8 mouse cellular contexts compared by ENCODE assay signal in genomic region chr5:104039154-104039932, GRCm38 (mm10). TPM values are rescaled to one million over a fixed set of nuclear protein-coding genes. Genes with fewer than 3 reads are reported as not detected.
DNase-seq lines count a peak whose midpoint lies in the region; ATAC-seq lines count a peak whose summit lies in the region.

No protein-coding gene starts in this region.

- WGBS in forebrain, embryonic 16.5 days, result 69% methylated on average over 6 of the region's 6 CpGs
- 74% methylated on average over 6 of the region's 6 CpGs for WGBS in forebrain, embryonic 13.5 days

- H3K36me3 ChIP-seq in forebrain, embryonic 16.5 days (ENCODE audit: control insufficient read depth, insufficient read depth), result no peaks in the 10 kb centered on the region
- no peaks in the 10 kb centered on the region for H3K36me3 ChIP-seq in forebrain, embryonic 13.5 days (ENCODE audit: poor library complexity, severe bottlenecking)

- intact Hi-C loops in heart, postnatal 14 days (cut with DNase I), result loop anchor here (1.0 kb wide), 1 partner anchor 40 kb away; no protein-coding TSS in a partner anchor
- intact Hi-C loops in left cerebral cortex, postnatal 25 days (cut with DNase I), result loop anchor here (1.0 kb wide), 1 partner anchor 40 kb away; no protein-coding TSS in a partner anchor

- H3K9me3 ChIP-seq in forebrain, embryonic 16.5 days (ENCODE audit: control insufficient read depth, low read length), result no peaks in the 10 kb centered on the region
- H3K9me3 ChIP-seq in forebrain, embryonic 13.5 days (replicated peaks), result no peaks in the 10 kb centered on the region

- H3K4me3 ChIP-seq in forebrain, embryonic 16.5 days (replicated peaks; ENCODE audit: low read length), result no peak overlapping the region
- no peak overlapping the region for H3K4me3 ChIP-seq in forebrain, embryonic 13.5 days

- DNase-seq in urinary bladder, postnatal 36 days (ENCODE audit: low spot score in 2 of 2), result peak; percentile 45 to 50
- DNase-seq in urinary bladder, adult 18-20 months (ENCODE audit: low spot score in 2 of 2), result no peak
- DNase-seq in heart, postnatal 14 days, result peak; percentile 48 to 61
- DNase-seq in left cerebral cortex, postnatal 25 days (ENCODE audit: low spot score in 2 of 2), result peak; percentile 49 to 69
- peak; percentile 67 for DNase-seq in retina, postnatal 1 day
- no peak for DNase-seq in c-Kit-positive CD71-positive TER-119-positive erythroid progenitor cells, embryonic 14.5 days (ENCODE audit: low spot score)

- H3K4me1 ChIP-seq in forebrain, embryonic 16.5 days (replicated peaks; ENCODE audit: control insufficient read depth, insufficient read depth, low read length), result no peaks in the 10 kb centered on the region
- H3K4me1 ChIP-seq in forebrain, embryonic 13.5 days, result no peaks in the 10 kb centered on the region

- H3K4me2 ChIP-seq in forebrain, embryonic 16.5 days (ENCODE audit: low read length), result no peak overlapping the region
- no peak overlapping the region for H3K4me2 ChIP-seq in forebrain, embryonic 13.5 days

- no peak overlapping the region for H3K27ac ChIP-seq in forebrain, embryonic 16.5 days (ENCODE audit: low read length)
- no peak overlapping the region for H3K27ac ChIP-seq in forebrain, embryonic 13.5 days

- H3K27me3 ChIP-seq in forebrain, embryonic 16.5 days (replicated peaks; ENCODE audit: control insufficient read depth, insufficient read depth, low read length), result no peaks in the 10 kb centered on the region
- H3K27me3 ChIP-seq in forebrain, embryonic 13.5 days, result no peaks in the 10 kb centered on the region

- no peak overlapping the region for H3K9ac ChIP-seq in forebrain, embryonic 16.5 days (replicated peaks; ENCODE audit: low read depth, low read length)
- H3K9ac ChIP-seq in forebrain, embryonic 13.5 days, result no peak overlapping the region

- ATAC-seq in forebrain, embryonic 16.5 days, result peak; percentile 36; the same call in 1 of the 2 replicates
- no peak for ATAC-seq in forebrain, embryonic 13.5 days

RNA-seq across cellular contexts. Expression of gene Nudt9, which starts 6.8 kb away (rescaled TPM):
- polyA plus RNA-seq in forebrain, embryonic 16.5 days (2015; fragmentation: Nextera tagmentation; extraction: Ambion mirVana), result 55.9 and 57.8 TPM in 2 replicates
- polyA plus RNA-seq in forebrain, embryonic 13.5 days (2015; fragmentation: Nextera tagmentation; extraction: Ambion mirVana), result 50.9 and 53.3 TPM in 2 replicates
- total RNA-seq in heart, postnatal 14 days (2021), result 10 to 100 TPM; 42.1 to 43.0 TPM
- 10 to 100 TPM; 59.4 to 59.9 TPM for total RNA-seq in left cerebral cortex, postnatal 25 days (2021)

RNA-seq across cellular contexts. Expression of gene Hsd17b11, which starts 17.6 kb away (rescaled TPM):
- polyA plus RNA-seq in forebrain, embryonic 16.5 days (2015; fragmentation: Nextera tagmentation; extraction: Ambion mirVana), result 1.7 and 1.8 TPM in 2 replicates
- polyA plus RNA-seq in forebrain, embryonic 13.5 days (2015; fragmentation: Nextera tagmentation; extraction: Ambion mirVana), result 0.77 and 1.1 TPM in 2 replicates
- total RNA-seq in heart, postnatal 14 days (2021), result 10 to 100 TPM; 26.7 to 32.7 TPM
- 10 to 100 TPM; 38.2 to 39.8 TPM for total RNA-seq in left cerebral cortex, postnatal 25 days (2021)

RNA-seq across cellular contexts. Expression of gene Gm17660, which starts 38.1 kb away (rescaled TPM):
- polyA plus RNA-seq in forebrain, embryonic 16.5 days (2015; fragmentation: Nextera tagmentation; extraction: Ambion mirVana), result not detected in 2 replicates
- polyA plus RNA-seq in forebrain, embryonic 13.5 days (2015; fragmentation: Nextera tagmentation; extraction: Ambion mirVana), result not detected in 2 replicates
- total RNA-seq in heart, postnatal 14 days (2021), result not detected
- not detected for total RNA-seq in left cerebral cortex, postnatal 25 days (2021)

Comparison
In these comparisons a context has a peak if more than half of its experiments do, and no peak if none do; other contexts are left out.
1. DNase-seq: peak in urinary bladder, postnatal 36 days (2 of 2), heart, postnatal 14 days (2 of 2), left cerebral cortex, postnatal 25 days (2 of 2) and retina, postnatal 1 day (single experiment); none in urinary bladder, adult 18-20 months (0 of 2) and c-Kit-positive CD71-positive TER-119-positive erythroid progenitor cells, embryonic 14.5 days (single experiment).